Mouse (Mus musculus) kidney, embryonic 16.5 days (tissue): ENCODE measurements around the gene Ccdc84. TPM values are rescaled to one million over a fixed set of nuclear protein-coding genes. Genes with fewer than 3 reads are reported as not detected.
A peak's percentile ranks its signal among the peaks of the same experiment; 100 is the strongest.
"Not testable (repeated sequence)": the region's sequence is repeated elsewhere in the genome, so short reads cannot be mapped to it uniquely, and the experiment has no call there.

Source experiments
- ATAC-seq: fragments of 200-750 bp; cut with Nextera tagmentation; 2 replicates; pipeline ENCODE4 v1.8.0; 2017; ENCODE audit warnings: moderate TSS enrichment; ENCODE audit not compliant: low FRiP score, low TSS enrichment
- H3K27ac ChIP-seq: fragments of 300-500 bp; sonication (generic); 2 replicates; pipeline ENCODE4 v1.5.1; 2014; ENCODE audit warnings: low read length
- H3K27me3 ChIP-seq: fragments of 300-500 bp; sonication (generic); 2 replicates; pipeline ENCODE4 v1.6.1; 2014; ENCODE audit warnings: low read length, control low read depth, mixed read lengths; ENCODE audit not compliant: insufficient read depth
- H3K36me3 ChIP-seq: fragments of 300-500 bp; sonication (generic); 2 replicates; pipeline ENCODE4 v1.6.1; 2014; ENCODE audit warnings: low read length, control low read depth, mixed read lengths; ENCODE audit not compliant: insufficient read depth
- H3K4me1 ChIP-seq: fragments of 300-500 bp; sonication (generic); 2 replicates; pipeline ENCODE4 v1.6.1; 2014; ENCODE audit warnings: low read length, control low read depth, mixed read lengths; ENCODE audit not compliant: insufficient read depth
- H3K4me2 ChIP-seq: fragments of 300-500 bp; sonication (generic); replicated peaks from 2 replicates; pipeline ENCODE4 v1.6.1; 2014; ENCODE audit warnings: low read depth, low read length
- H3K4me3 ChIP-seq: fragments of 300-500 bp; sonication (generic); 2 replicates; pipeline ENCODE4 v1.5.1; 2014; ENCODE audit warnings: mild to moderate bottlenecking, low read length
- H3K9ac ChIP-seq: fragments of 300-500 bp; sonication (generic); replicated peaks from 2 replicates; pipeline ENCODE4 v1.6.1; 2014; ENCODE audit warnings: low read length
- H3K9me3 ChIP-seq: fragments of 300-500 bp; sonication (generic); 2 replicates; pipeline ENCODE4 v1.6.1; 2016; ENCODE audit warnings: low read length, control low read depth
- WGBS: fragments of 180-500 bp; shearing (Covaris S2); extraction: QIAGEN DNeasy Blood & Tissue Kit; methylation state at CpG from one replicate; pipeline ENCODE4 v1.1.7; 2014; 5-methylcytosine and 5-hydroxymethylcytosine counted together
- microRNA-seq: library from miRNA; unstranded; fragments of <30 nt; microRNA quantifications from one replicate; pipeline ENCODE4, GENCODE M21; 2016
- polyA plus RNA-seq: library from polyadenylated mRNA; unstranded; fragments of >200 nt; fragmentation: Nextera tagmentation; extraction: Ambion mirVana; gene quantifications from 2 replicates; pipeline ENCODE4 v1.2.1, GENCODE M21; 2015

The Ccdc84 gene
- polyA plus RNA-seq, 1 experiment from 2014 or later = 26.0 TPM

DNA sequence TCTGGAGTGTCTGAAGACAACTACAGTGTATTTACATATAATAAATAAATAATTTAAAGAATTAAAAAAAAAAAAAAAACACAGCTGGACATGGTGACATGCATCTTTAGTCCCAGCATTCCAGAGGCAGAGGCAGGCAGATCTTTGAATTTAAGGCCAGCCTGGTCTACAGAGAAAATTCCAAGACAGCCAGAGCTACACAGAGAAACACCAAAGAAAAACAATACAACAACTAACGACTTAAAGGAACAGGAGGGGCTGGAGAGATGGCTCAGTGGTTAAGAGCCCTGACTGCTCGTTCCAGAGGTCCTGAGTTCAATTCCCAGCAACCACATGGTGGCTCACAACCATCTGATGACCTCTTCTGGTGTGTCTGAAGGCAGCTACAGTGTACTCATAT is 41.0 kb downstream of the Ccdc84 start:
- Histone ChIP-seq H3K4me1 (peaks cover 17% of the 10 kb centered on the region), H3K36me3 (peaks cover 15% of the 10 kb centered on the region)
- not testable (repeated sequence) for H3K4me3 ChIP-seq, H3K9ac ChIP-seq, H3K4me2 ChIP-seq, H3K27ac ChIP-seq, ATAC-seq, H3K27me3 ChIP-seq, H3K9me3 ChIP-seq
- 76% methylated on average over 2 of the region's 2 CpGs for WGBS

DNA sequence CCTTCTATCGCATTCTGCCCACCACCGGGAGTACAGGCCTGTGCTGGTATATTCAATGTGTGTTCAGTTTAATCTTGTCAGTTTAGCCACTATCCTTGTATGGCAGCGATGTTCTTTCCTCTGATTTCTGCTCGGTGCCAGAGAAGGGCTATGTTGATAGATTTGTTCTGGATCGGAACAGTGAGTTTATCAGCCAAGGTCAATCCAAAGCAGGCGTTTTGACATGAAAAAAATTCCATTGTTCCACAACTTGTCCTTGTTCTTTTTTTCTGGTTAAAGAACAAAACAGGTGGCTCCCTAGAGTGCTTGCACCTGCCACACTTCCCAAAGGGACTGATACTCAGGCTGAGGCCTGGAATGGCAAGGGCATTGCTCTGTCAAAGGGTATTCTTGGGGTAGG is 42.2 kb downstream of the Ccdc84 start:
- Histone ChIP-seq H3K4me3 (no peak overlapping the region), H3K4me2 (no peak overlapping the region), H3K27ac (no peak overlapping the region), H3K4me1 (peaks cover 17% of the 10 kb centered on the region), H3K36me3 (peaks cover 3% of the 10 kb centered on the region; the same call in 1 of the 2 replicates), H3K27me3 (no peaks in the 10 kb centered on the region), H3K9ac (no peak overlapping the region), H3K9me3 (no peaks in the 10 kb centered on the region)
- WGBS = 90% methylated on average over 6 of the region's 6 CpGs
- ATAC-seq = no peak

DNA sequence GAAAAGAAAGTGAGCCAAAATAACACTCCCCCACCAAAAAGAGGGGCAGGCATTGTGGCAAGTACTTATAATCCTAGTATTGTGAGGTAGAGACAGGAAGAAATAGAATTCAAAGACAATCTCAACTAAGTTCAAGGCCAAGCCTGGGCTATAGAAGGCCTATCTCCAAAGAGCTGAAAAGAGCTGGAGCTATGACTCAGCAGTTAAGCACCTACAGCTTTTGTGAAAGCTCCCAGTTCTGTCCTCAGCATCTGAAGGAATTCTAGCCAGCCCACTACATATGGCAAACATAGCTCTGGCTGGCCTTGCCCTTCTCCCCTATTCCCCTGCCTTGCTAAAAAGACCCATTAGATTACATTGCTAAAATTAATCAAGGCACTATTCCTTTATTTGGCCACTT is 45.0 kb downstream of the Ccdc84 start:
- no peak overlapping the region for H3K9ac ChIP-seq
- ATAC-seq = no peak
- H3K4me2 ChIP-seq = no peak overlapping the region
- H3K27ac ChIP-seq = no peak overlapping the region
- no peaks in the 10 kb centered on the region for H3K9me3 ChIP-seq
- peaks cover 2% of the 10 kb centered on the region for H3K4me1 ChIP-seq
- H3K4me3 ChIP-seq = no peak overlapping the region
- H3K36me3 ChIP-seq = no peaks in the 10 kb centered on the region
- no peaks in the 10 kb centered on the region for H3K27me3 ChIP-seq

DNA sequence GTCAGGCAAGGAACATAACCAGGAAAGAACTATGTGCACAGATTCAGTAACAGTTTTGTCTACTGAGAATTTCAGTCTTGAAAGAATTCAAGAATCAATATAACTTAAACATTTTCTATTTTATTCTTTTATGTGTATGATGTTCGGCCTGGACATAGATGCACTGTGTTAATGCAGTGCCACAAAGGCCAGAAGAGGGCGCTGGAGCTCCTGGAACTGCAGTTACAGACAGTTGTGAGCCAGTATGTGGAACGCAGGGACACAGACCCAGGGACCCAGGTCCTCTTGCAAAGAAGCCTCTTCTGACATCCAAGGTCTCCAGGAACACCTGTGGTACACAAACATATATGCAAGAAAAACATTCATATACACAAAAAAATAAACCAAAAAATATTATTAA is 53.9 kb downstream of the Ccdc84 start:
- H3K27ac ChIP-seq = no peak overlapping the region
- H3K9me3 ChIP-seq = no peaks in the 10 kb centered on the region
- no peaks in the 10 kb centered on the region for H3K27me3 ChIP-seq
- 61% methylated on average over 3 of the region's 3 CpGs for WGBS
- no peak overlapping the region for H3K9ac ChIP-seq
- no peak overlapping the region for H3K4me3 ChIP-seq
- no peak overlapping the region for H3K4me2 ChIP-seq
- peaks cover 3% of the 10 kb centered on the region for H3K36me3 ChIP-seq
- no peak for ATAC-seq
- peaks cover 6% of the 10 kb centered on the region; the same call in 1 of the 2 replicates for H3K4me1 ChIP-seq

DNA sequence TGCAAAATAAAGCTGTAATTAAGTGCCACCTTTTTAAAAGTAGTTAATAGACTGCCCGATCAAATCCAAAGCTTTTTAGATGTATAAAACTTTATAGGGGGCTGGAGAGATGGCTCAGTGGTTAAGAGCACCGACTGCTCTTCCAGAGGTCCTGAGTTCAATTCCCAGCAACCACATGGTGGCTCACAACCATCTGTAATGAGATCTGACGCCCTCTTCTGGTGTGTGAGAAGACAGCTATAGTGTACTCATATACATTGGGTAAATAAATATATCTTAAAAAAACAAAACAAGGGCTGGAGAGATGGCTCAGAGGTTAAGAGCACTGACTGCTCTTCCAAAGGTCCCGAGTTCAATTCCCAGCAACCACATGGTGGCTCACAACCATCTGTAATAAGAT is 56.4 kb downstream of the Ccdc84 start:
- ATAC-seq = peak; percentile 27; the same call in 1 of the 2 replicates
- Histone ChIP-seq H3K27ac (peak overlapping the region; percentile 72; the same call in 1 of the 2 replicates), H3K9ac (peak overlapping the region; percentile 75), H3K4me2 (peak overlapping the region; percentile 69), H3K4me3 (peak overlapping the region; percentile 85), H3K36me3 (peaks cover 19% of the 10 kb centered on the region)
- H3K27me3 ChIP-seq, H3K4me1 ChIP-seq, H3K9me3 ChIP-seq: not testable (repeated sequence)
- 33% methylated on average over 4 of the region's 4 CpGs for WGBS

DNA sequence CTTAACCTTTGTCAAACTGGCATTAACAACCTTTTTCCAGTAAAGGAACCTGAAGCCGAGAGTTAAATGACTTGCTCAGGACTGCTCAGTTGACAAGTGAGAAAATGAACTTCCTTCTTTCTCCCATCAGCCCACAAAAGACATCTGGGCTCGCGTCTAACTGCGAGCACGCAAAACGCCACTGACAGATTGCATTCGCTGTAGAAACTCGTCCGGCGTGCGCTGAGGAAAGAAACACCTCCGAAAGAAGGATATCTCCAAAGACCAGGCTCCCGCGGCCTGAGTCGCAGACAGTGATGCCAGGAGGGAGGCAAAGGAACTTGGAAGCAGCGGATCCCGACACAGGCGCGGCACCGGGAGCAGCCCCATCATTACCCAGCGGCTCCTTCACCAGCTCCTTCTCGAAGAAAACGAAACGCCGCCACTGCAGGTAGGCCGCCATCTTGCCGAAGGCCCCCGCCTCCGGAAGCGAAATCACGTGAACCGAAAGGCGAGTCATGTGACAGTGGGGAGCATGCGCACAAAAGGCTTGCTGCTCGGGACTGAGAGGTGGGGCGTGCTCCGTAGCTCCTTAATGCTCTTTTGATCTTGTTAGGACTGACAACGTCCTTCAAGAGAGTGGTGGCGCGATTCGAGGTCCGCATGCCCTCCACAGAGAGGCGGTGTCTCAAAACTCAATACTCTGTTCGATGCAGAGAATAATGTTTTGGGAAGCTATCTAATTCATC is 57.0 kb downstream of the Ccdc84 start, which contains the start of gene Vps11:
Vps11 (minus strand) TSS at position 481 of the 728 bp plus-strand sequence.
- peak within 1 kb of the TSS; percentile 69 for H3K4me2 ChIP-seq
- peak within 1 kb of the TSS; percentile 75 for H3K9ac ChIP-seq
- no peaks in the 10 kb centered on the region for H3K27me3 ChIP-seq
- peaks cover 6% of the 10 kb centered on the region; the same call in 1 of the 2 replicates for H3K4me1 ChIP-seq
- peak within 1 kb of the TSS; percentile 85 for H3K4me3 ChIP-seq
- under 1% methylated on average over 44 of the region's 44 CpGs for WGBS
- H3K9me3 ChIP-seq = no peaks in the 10 kb centered on the region
- peak within 1 kb of the TSS; percentile 72 for H3K27ac ChIP-seq
- peak; percentile 94 for ATAC-seq
- peaks cover 25% of the 10 kb centered on the region for H3K36me3 ChIP-seq

Small RNAs within 50 kb of the gene (microRNA-seq; reads per million reads assigned to microRNA genes)
- gene Mir7085 = not detected

Other genes starting within 250 kb of the Ccdc84 start
- 17.6 and 24.0 TPM in 2 replicates for gene Cbl, start 184.5 kb downstream of the Ccdc84 start, polyA plus RNA-seq
- not detected in 2 replicates for gene Ccdc153, start 177.9 kb downstream of the Ccdc84 start, polyA plus RNA-seq
- gene Pdzd3, start 167.1 kb downstream of the Ccdc84 start, polyA plus RNA-seq = 13.3 and 14.1 TPM in 2 replicates
- gene Nlrx1, start 150.0 kb downstream of the Ccdc84 start, polyA plus RNA-seq = 6.6 and 7.9 TPM in 2 replicates
- gene Abcg4, start 130.0 kb downstream of the Ccdc84 start, polyA plus RNA-seq = 2.8 TPM in 2 replicates
- gene Hinfp, start 112.9 kb downstream of the Ccdc84 start, polyA plus RNA-seq = 27.2 and 31.1 TPM in 2 replicates
- gene C2cd2l, start 98.3 kb downstream of the Ccdc84 start, polyA plus RNA-seq = 11.6 and 14.3 TPM in 2 replicates
- 45.4 and 53.9 TPM in 2 replicates for gene Dpagt1, start 92.5 kb downstream of the Ccdc84 start, polyA plus RNA-seq
- 353 and 432 TPM in 2 replicates for gene H2afx, start 83.9 kb downstream of the Ccdc84 start, polyA plus RNA-seq
- 133 and 137 TPM in 2 replicates for gene Hmbs, start 74.3 kb downstream of the Ccdc84 start, polyA plus RNA-seq
- gene Vps11, start 56.9 kb downstream of the Ccdc84 start, polyA plus RNA-seq = 38.5 and 40.0 TPM in 2 replicates
- gene Hyou1, start 39.1 kb downstream of the Ccdc84 start, polyA plus RNA-seq = 48.0 and 51.2 TPM in 2 replicates
- 67.3 and 74.4 TPM in 2 replicates for gene Slc37a4, start 21.7 kb downstream of the Ccdc84 start, polyA plus RNA-seq
- 1,444 and 1,489 TPM in 2 replicates for gene Rps25, start 11.4 kb downstream of the Ccdc84 start, polyA plus RNA-seq
- 138 TPM in 2 replicates for gene Trappc4, start 11.0 kb downstream of the Ccdc84 start, polyA plus RNA-seq
- not detected in 2 replicates for gene Foxr1, start 22.6 kb upstream of the Ccdc84 start, polyA plus RNA-seq
- 3.4 and 7.6 TPM in 2 replicates for gene Upk2, start 36.4 kb upstream of the Ccdc84 start, polyA plus RNA-seq
- 11.3 and 12.4 TPM in 2 replicates for gene Bcl9l, start 64.3 kb upstream of the Ccdc84 start, polyA plus RNA-seq
- 0.11 TPM in 1 of 2 replicates, not detected in the other for gene Cxcr5, start 143.3 kb upstream of the Ccdc84 start, polyA plus RNA-seq
- gene Ddx6, start 186.3 kb upstream of the Ccdc84 start, polyA plus RNA-seq = 11.2 and 13.9 TPM in 2 replicates